Mouse (Mus musculus) testis, adult 2 months (tissue): ENCODE measurements around the gene Tcf7.

Experiments
- CTCF ChIP-seq: fragments of 200-500 bp; IDR thresholded peaks from 2 replicates; pipeline ENCODE4 v1.5.1; 2012; ENCODE audit warnings: low read depth, mild to moderate bottlenecking, inconsistent platforms, low read length, moderate library complexity; ENCODE audit not compliant: control insufficient read depth, insufficient read depth, insufficient replicate concordance
- POLR2A ChIP-seq: fragments of 200-500 bp; IDR thresholded peaks from 2 replicates; pipeline ENCODE4 v1.6.1; 2012; ENCODE audit warnings: low read depth, mild to moderate bottlenecking, inconsistent platforms, low read length, moderate library complexity; ENCODE audit not compliant: control insufficient read depth

- no peak for TF ChIP-seq CTCF
- TF ChIP-seq POLR2A = no peak
Observed at GRCm38 (mm10) chr11:52314102-52314793, 31.4 kb upstream of the Tcf7 start.
